Mouse (Mus musculus) cerebellum, postnatal 36 days (tissue): ENCODE results near the gene Kcnn4.
"Not testable (repeated sequence)": the region's sequence is repeated elsewhere in the genome, so short reads cannot be mapped to it uniquely, and the experiment has no call there.

ENCODE experiments used
- DNase-seq, 2 experiments: peaks; one replicate each; pipeline ENCODE4 v3.0.0; 2021 to 2022; ENCODE audit warnings: mixed read lengths in 2 of 2

Gene Kcnn4

GRCm38 (mm10) chr7:24391687-24392086 lies 21.6 kb downstream of the Kcnn4 start:
- no peak for DNase-seq

DNA sequence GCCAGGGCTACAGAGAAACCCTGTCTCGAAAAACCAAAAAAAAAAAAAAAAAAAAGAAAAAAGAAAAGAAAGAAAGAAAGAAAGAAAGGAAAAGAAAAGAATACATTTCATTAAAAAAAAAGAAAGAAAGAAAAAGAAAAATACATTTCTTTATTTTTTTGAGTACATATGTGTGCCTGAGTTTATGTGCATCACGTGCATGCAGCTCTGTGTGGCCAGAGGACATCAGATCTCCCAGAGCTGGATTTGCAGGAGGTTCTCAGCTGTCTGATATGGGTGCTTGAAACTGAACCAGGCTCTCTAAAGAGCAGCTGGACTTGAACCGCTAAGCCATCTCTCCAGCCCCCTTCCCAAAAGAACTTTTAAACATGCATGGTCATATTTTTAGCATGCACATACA lies 24.0 kb downstream of the Kcnn4 start:
- no peak for DNase-seq

GRCm38 (mm10) chr7:24394475-24395161 lies 24.6 kb downstream of the Kcnn4 start:
- no peak for DNase-seq

- no peak for DNase-seq
Measured at GRCm38 (mm10) chr7:24396832-24397231, 26.8 kb downstream of the Kcnn4 start.

DNA sequence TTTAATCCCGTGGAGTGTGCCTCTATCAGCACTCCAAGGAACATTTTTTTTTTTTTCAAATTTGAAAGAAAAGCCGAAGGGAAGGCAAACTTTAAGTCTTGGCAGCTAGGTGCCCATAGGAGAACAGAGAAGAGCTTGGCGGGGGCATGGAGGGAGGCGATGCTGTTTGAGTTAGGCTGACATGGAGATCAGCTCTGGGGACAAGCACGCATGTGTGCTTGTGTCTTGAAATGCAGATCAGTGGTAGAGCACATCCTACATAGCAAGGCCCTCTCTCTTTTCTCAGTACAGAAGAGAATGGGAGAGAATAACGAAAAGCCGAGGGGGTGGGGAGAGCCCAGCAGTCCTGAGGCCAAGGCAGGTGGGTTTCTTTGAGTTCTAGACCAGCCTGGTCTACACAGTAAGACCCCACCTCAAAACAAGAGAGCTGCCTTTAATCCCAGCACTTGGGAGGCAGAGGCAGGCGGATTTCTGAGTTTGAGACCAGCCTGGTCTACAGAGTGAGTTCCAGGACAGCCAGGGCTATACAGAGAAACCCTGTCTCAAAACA lies 28.4 kb downstream of the Kcnn4 start:
- no peak for DNase-seq

GRCm38 (mm10) chr7:24399256-24400081 lies 29.4 kb downstream of the Kcnn4 start, which contains the start of gene Smg9:
TSS of gene Smg9 (plus strand) at chr7:24399619.
- peak; percentile 97 for DNase-seq

DNA sequence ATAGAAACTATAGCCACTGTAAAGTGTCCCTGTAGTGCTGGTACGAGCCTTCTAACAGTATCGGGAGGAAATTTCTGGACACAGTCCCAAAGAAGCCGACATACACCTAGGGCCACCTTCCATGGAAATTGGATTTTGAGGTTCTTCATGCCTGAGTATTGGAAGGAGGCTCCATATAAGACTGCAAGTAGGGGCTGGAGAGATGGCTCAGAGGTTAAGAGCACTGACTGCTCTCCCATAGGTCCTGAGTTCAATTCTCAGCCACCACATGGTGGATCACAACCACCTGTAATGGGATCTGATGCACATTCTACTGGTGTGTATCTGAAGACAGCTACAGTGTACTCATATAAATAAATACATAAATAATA lies 30.0 kb downstream of the Kcnn4 start:
- DNase-seq, result no peak

DNA sequence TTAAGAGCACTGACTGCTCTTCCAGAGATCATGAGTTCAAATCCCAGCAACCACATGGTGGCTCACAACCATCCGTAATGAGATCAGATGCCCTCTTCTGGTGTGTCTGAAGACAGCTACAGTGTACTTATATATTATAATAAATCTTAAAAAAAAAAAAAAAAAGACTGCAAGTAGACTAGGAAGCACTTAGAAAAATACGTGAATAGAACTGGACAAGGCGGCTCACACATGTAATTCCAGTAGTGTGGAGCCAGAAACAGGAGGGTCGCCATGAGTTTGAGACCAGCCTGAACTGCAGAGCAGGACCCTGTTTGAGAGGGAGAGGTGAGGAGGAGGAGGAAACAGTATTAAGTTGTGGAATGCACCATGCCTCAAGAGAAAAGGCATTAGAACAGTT lies 30.4 kb downstream of the Kcnn4 start:
- DNase-seq, result not testable (repeated sequence)

DNA sequence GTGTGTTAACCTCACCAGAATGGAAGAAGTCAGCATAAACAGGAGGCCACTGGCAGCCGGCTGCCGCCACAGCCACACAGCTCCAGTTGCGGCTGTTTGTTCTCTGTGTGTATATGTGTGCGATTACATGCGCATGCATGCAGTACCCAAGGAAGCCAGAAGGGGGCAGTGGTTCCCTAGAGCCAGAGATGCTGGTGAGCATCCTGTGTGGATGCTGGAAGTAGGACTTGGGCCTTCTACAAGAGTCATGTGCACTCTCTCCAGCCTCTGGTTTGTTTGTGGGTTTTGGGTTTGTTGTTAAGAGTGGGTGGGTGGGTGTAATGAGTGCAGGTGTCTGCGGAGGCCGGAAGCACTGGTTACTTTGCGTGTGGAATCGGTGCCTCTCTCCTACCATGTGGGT lies 32.8 kb downstream of the Kcnn4 start:
- no peak for DNase-seq

GRCm38 (mm10) chr7:24405649-24406048 lies 35.6 kb downstream of the Kcnn4 start:
- DNase-seq, result no peak

DNA sequence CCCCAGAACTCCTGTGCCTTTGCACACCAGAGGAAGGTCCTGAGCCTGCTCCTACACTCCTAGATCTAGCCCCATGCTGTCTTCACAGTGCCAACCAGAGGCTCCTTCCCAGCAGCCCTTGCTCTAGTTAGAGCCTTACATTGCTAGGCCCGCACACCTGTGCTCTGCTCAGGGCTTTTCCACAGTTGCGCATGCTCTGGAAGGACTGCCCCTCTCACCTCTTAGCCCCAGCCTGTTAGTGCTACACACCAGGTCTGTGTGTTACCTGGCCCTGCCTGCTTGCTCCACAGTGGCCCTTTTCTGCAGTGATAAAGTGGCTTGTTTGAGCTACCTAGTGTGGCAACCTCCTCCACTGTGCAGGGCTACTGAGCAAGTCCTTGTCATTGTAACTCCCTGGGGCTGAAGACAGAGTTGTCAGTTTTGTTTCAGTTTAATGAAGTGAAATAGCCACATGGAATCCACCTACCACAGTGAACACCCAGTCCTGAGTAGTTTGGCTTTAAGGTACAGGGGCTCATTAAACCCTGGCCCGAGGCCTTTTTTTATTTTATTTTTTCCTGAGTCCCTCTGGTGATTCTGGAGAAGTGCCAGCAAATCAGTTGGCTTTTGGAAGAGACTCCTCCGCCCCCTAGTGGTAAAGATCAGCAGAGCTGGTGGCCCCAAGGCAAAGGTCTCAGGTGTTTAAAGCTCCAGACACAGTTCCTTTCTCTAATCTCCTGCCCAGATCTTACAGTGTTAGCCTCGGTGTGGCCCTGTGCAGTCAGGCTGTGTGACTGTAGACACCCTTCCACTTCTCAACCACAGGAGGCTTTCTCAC lies 36.7 kb downstream of the Kcnn4 start:
- DNase-seq, result peak; percentile 76 to 85

GRCm38 (mm10) chr7:24408186-24408585 lies 38.1 kb downstream of the Kcnn4 start:
- DNase-seq, result no peak

DNA sequence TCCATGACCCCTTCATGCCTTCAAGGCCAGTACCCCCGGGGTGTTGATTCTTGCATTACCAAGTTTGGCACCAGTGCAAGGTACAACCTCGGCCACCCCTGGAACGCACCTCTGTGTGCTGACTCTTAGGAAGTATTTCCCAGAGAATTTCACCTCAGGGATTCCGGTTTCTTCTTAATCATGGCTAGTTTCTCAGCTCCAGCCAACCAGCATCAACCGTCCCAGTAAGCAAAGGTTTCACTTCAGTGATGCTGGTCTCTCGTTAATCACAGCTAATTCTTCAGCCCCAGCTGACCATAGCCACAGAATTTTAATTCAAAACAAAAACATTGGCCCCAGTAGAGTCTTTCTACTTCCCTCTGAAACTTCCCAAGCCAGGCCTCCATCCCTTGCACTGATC lies 40.1 kb downstream of the Kcnn4 start:
- DNase-seq, result no peak

DNA sequence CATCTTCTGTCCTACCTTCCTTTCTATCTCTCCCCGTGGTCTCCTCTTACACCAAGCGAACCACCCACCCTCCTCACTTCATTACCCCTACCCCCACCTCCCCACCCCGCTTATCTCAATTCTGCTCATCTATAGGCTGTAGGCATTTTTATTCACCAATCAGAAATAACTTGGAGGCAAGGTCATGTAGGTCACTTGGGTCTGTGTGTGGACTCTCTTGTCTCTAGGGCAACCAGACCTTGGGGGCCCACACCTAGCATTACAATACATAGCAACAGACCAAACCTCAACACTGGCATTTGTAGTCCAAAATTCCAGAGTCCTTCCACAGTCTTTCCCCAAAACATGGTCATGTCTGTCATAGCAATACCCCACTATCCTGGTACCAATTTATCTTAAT lies 40.8 kb downstream of the Kcnn4 start:
- no peak for DNase-seq

DNA sequence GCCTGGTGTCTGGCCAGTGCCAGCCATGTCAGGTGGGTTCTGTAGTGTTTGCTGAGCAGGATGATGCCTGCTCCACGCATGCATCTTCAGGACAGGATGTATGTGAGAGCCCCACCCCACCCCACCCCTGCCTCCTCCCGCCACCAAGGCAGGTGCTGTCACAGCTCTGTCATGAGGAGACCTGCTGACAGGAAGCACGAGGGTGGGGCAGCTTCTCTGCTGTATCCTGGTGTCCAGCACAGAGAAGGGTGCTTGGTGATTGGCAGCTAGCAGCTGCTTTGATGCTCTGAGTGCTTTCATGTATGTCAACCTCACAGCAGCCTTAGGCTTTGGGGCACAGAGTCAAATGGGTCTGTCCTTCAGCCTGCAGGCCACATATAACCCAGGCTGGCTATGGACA lies 43.6 kb downstream of the Kcnn4 start:
- no peak for DNase-seq

DNA sequence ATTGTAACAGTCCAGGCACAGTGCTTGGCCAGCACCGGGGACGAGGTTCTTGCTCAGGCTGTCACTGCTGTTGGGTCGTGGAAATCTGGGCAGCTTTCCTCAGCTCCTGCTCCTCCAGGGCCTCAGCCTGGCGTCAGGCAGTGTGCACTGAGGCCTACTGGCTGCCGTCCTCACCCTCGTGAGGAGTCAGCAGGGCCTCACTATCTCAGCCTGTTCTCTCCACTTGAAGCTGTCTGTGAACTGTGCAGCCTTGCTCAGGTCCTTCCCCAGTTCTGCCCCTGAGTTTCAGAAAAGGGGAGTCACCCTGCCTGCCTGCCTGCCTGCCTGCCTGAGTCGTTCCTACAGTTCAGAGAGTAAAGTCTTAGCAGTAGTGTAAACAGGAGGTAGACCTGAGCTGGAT lies 45.2 kb downstream of the Kcnn4 start:
- DNase-seq, result no peak

GRCm38 (mm10) chr7:24419579-24419978 lies 49.5 kb downstream of the Kcnn4 start:
- DNase-seq, result no peak

DNA sequence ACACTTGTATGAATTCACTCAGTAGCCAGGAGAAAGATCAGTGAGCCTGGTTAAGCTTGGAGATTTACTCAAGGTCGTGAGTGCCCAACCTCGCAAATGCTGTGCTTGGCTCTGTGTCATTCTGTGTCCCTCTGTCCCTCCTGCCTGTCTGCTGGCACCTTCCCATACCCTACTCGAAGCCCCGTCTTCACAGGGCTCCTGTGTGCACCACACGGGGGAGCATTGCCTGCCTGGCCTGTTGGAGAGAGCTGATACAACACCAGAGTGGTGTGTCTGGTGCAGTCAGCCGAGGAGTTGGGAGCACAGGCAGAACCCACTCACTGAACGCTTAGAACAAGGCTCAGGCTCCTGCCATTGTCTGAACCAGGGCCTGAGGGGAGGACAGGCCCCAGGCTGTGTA lies 51.6 kb downstream of the Kcnn4 start:
- no peak for DNase-seq

GRCm38 (mm10) chr7:24422251-24422650 lies 52.2 kb downstream of the Kcnn4 start:
- peak; percentile 41 to 64 for DNase-seq

- DNase-seq, result no peak
Measured at GRCm38 (mm10) chr7:24423107-24423763, 53.2 kb downstream of the Kcnn4 start.

GRCm38 (mm10) chr7:24423956-24424732 lies 54.1 kb downstream of the Kcnn4 start:
- peak; percentile 77 to 82 for DNase-seq

GRCm38 (mm10) chr7:24425919-24426318 lies 55.9 kb downstream of the Kcnn4 start:
- no peak for DNase-seq
